Mouse (Mus musculus) hindbrain, embryonic 14.5 days (tissue): ENCODE data around the gene Stat5b. TPM values are rescaled to one million over a fixed set of nuclear protein-coding genes. Genes with fewer than 3 reads are reported as not detected.

ENCODE experiments used
- ATAC-seq: fragments of 200-750 bp; cut with Nextera tagmentation; 2 replicates; pipeline ENCODE4 v1.8.0; 2017; ENCODE audit warnings: moderate number of reproducible peaks, mild to moderate bottlenecking, moderate TSS enrichment, moderate library complexity; ENCODE audit not compliant: low FRiP score
- DNase-seq: peaks from one replicate; pipeline ENCODE4 v3.0.0-alpha.2; 2015; ENCODE audit warnings: low spot score
- H3K27ac ChIP-seq: fragments of 300-500 bp; sonication (generic); 2 replicates; pipeline ENCODE4 v1.5.1; 2014; ENCODE audit warnings: mild to moderate bottlenecking, moderate library complexity
- H3K27me3 ChIP-seq: fragments of 300-500 bp; sonication (generic); 2 replicates; pipeline ENCODE4 v1.6.1; 2014; ENCODE audit warnings: mild to moderate bottlenecking, low read length, mixed read lengths; ENCODE audit not compliant: control insufficient read depth, insufficient read depth
- H3K36me3 ChIP-seq: fragments of 300-500 bp; sonication (generic); replicated peaks from 2 replicates; pipeline ENCODE4 v1.6.1; 2014; ENCODE audit not compliant: control insufficient read depth, insufficient read depth
- H3K4me1 ChIP-seq: fragments of 300-500 bp; sonication (generic); replicated peaks from 2 replicates; pipeline ENCODE4 v1.6.1; 2014; ENCODE audit warnings: antibody characterized with exemption, low read length, mixed read lengths; ENCODE audit not compliant: control insufficient read depth, insufficient read depth
- H3K4me2 ChIP-seq: fragments of 300-500 bp; sonication (generic); replicated peaks from 2 replicates; pipeline ENCODE4 v1.6.1; 2014; ENCODE audit warnings: mild to moderate bottlenecking, moderate library complexity
- H3K4me3 ChIP-seq: fragments of 300-500 bp; sonication (generic); replicated peaks from 2 replicates; pipeline ENCODE4 v1.5.1; 2014; ENCODE audit warnings: mild to moderate bottlenecking, low read length
- H3K9ac ChIP-seq: fragments of 300-500 bp; sonication (generic); 2 replicates; pipeline ENCODE4 v1.6.1; 2014
- H3K9me3 ChIP-seq: fragments of 300-500 bp; sonication (generic); 2 replicates; pipeline ENCODE4 v1.6.1; 2016; ENCODE audit warnings: low read length; ENCODE audit not compliant: control insufficient read depth
- WGBS: fragments of 180-500 bp; shearing (Covaris S2); extraction: QIAGEN DNeasy Blood & Tissue Kit; methylation state at CpG from one replicate; pipeline ENCODE4 v1.1.7; 2014; 5-methylcytosine and 5-hydroxymethylcytosine counted together
- polyA plus RNA-seq: library from polyadenylated mRNA; unstranded; fragments of >200 nt; fragmentation: Nextera tagmentation; extraction: Ambion mirVana; gene quantifications from 2 replicates; pipeline ENCODE4 v1.2.1, GENCODE M21; 2014

The Stat5b gene
- polyA plus RNA-seq, 1 experiment from 2014 or later: 19.0 TPM

GRCm38 (mm10) chr11:100855178-100855577 is 4.7 kb upstream of the Stat5b start:
- 90% methylated on average over 4 of the region's 4 CpGs for WGBS
- H3K36me3 ChIP-seq: no peaks in the 10 kb centered on the region
- no peak overlapping the region for H3K9ac ChIP-seq
- no peak overlapping the region for H3K4me3 ChIP-seq
- peaks cover 9% of the 10 kb centered on the region for H3K4me1 ChIP-seq
- peaks cover 20% of the 10 kb centered on the region for H3K27me3 ChIP-seq
- DNase-seq (no peak), ATAC-seq (no peak)
- no peaks in the 10 kb centered on the region for H3K9me3 ChIP-seq
- H3K4me2 ChIP-seq: no peak overlapping the region
- no peak overlapping the region for H3K27ac ChIP-seq

- Histone ChIP-seq H3K9ac (no peak overlapping the region), H3K27ac (no peak overlapping the region), H3K4me1 (peaks cover 11% of the 10 kb centered on the region), H3K36me3 (no peaks in the 10 kb centered on the region), H3K27me3 (peaks cover 11% of the 10 kb centered on the region), H3K9me3 (no peaks in the 10 kb centered on the region), H3K4me3 (no peak overlapping the region), H3K4me2 (no peak overlapping the region)
- ATAC-seq: no peak
- DNase-seq: no peak
- 64% methylated on average over 4 of the region's 4 CpGs for WGBS
Observed at GRCm38 (mm10) chr11:100854268-100854667, 3.7 kb upstream of the Stat5b start.

GRCm38 (mm10) chr11:100853018-100853417 is 2.5 kb upstream of the Stat5b start:
- Histone ChIP-seq H3K9ac (no peak overlapping the region), H3K4me3 (no peak overlapping the region), H3K36me3 (no peaks in the 10 kb centered on the region), H3K4me2 (no peak overlapping the region), H3K4me1 (peaks cover 23% of the 10 kb centered on the region), H3K27me3 (no peaks in the 10 kb centered on the region), H3K9me3 (no peaks in the 10 kb centered on the region), H3K27ac (no peak overlapping the region)
- ATAC-seq: no peak
- 88% methylated on average over 5 of the region's 5 CpGs for WGBS
- no peak for DNase-seq

GRCm38 (mm10) chr11:100852088-100852487 is 1.6 kb upstream of the Stat5b start:
- DNase-seq (no peak), ATAC-seq (no peak)
- no peaks in the 10 kb centered on the region for H3K27me3 ChIP-seq
- no peaks in the 10 kb centered on the region for H3K36me3 ChIP-seq
- H3K4me1 ChIP-seq: peaks cover 27% of the 10 kb centered on the region
- no peak overlapping the region for H3K9ac ChIP-seq
- 92% methylated on average over 2 of the region's 2 CpGs for WGBS
- no peak overlapping the region for H3K4me2 ChIP-seq
- H3K9me3 ChIP-seq: no peaks in the 10 kb centered on the region
- no peak overlapping the region for H3K4me3 ChIP-seq
- no peak overlapping the region for H3K27ac ChIP-seq

GRCm38 (mm10) chr11:100850778-100851528 is 429 bp upstream of the Stat5b start:
- 1% methylated on average over 33 of the region's 33 CpGs for WGBS
- H3K36me3 ChIP-seq: no peaks in the 10 kb centered on the region
- peaks cover 27% of the 10 kb centered on the region for H3K4me1 ChIP-seq
- peak overlapping the region; percentile 95 for H3K9ac ChIP-seq
- no peaks in the 10 kb centered on the region for H3K27me3 ChIP-seq
- peak overlapping the region; percentile 97 for H3K4me3 ChIP-seq
- peak; percentile 32 for DNase-seq
- peak overlapping the region; percentile 92 for H3K4me2 ChIP-seq
- no peaks in the 10 kb centered on the region for H3K9me3 ChIP-seq
- peak overlapping the region; percentile 86 for H3K27ac ChIP-seq
- peak; percentile 45; the same call in 1 of the 2 replicates for ATAC-seq

- peak overlapping the region; percentile 92 for H3K4me2 ChIP-seq
- peak overlapping the region; percentile 97 for H3K4me3 ChIP-seq
- H3K27ac ChIP-seq: peak overlapping the region; percentile 86
- H3K9me3 ChIP-seq: no peaks in the 10 kb centered on the region
- H3K9ac ChIP-seq: peak overlapping the region; percentile 95
- no peak for DNase-seq
- no peaks in the 10 kb centered on the region for H3K27me3 ChIP-seq
- 2% methylated on average over 13 of the region's 13 CpGs for WGBS
- H3K36me3 ChIP-seq: no peaks in the 10 kb centered on the region
- ATAC-seq: no peak
- peaks cover 27% of the 10 kb centered on the region for H3K4me1 ChIP-seq
Observed at GRCm38 (mm10) chr11:100849456-100850037, 977 bp downstream of the Stat5b start.

GRCm38 (mm10) chr11:100848789-100849379 is 1.6 kb downstream of the Stat5b start:
- Histone ChIP-seq H3K36me3 (no peaks in the 10 kb centered on the region), H3K4me3 (peak overlapping the region; percentile 97), H3K4me1 (peaks cover 27% of the 10 kb centered on the region), H3K27me3 (no peaks in the 10 kb centered on the region), H3K9me3 (no peaks in the 10 kb centered on the region), H3K27ac (no peak overlapping the region), H3K9ac (peak overlapping the region; percentile 95), H3K4me2 (peak overlapping the region; percentile 92)
- DNase-seq (no peak), ATAC-seq (no peak)
- 59% methylated on average over 6 of the region's 6 CpGs for WGBS

GRCm38 (mm10) chr11:100848080-100848479 is 2.4 kb downstream of the Stat5b start:
- Histone ChIP-seq H3K27ac (no peak overlapping the region), H3K9ac (no peak overlapping the region), H3K4me3 (no peak overlapping the region), H3K9me3 (no peaks in the 10 kb centered on the region), H3K4me2 (peak overlapping the region; percentile 92), H3K36me3 (no peaks in the 10 kb centered on the region), H3K27me3 (no peaks in the 10 kb centered on the region), H3K4me1 (peaks cover 27% of the 10 kb centered on the region)
- no peak for ATAC-seq
- DNase-seq: no peak
- WGBS: 85% methylated on average over 4 of the region's 4 CpGs

- WGBS: 95% methylated on average over 4 of the region's 4 CpGs
Observed at GRCm38 (mm10) chr11:100847572-100847971, 3.0 kb downstream of the Stat5b start.

More at GRCm38 (mm10) chr11:100847572-100847971, 3.0 kb downstream of the Stat5b start:
- no peaks in the 10 kb centered on the region for H3K27me3 ChIP-seq
- H3K9me3 ChIP-seq: no peaks in the 10 kb centered on the region
- ATAC-seq (no peak), DNase-seq (no peak)
- no peak overlapping the region for H3K27ac ChIP-seq
- H3K4me2 ChIP-seq: no peak overlapping the region
- H3K9ac ChIP-seq: no peak overlapping the region
- H3K4me3 ChIP-seq: no peak overlapping the region
- peaks cover 27% of the 10 kb centered on the region for H3K4me1 ChIP-seq
- no peaks in the 10 kb centered on the region for H3K36me3 ChIP-seq
